Mouse (Mus musculus) heart, postnatal 25 days (tissue): ENCODE data around the gene Cdh13. TPM values are rescaled to one million over a fixed set of nuclear protein-coding genes. Genes with fewer than 3 reads are reported as not detected.

ENCODE experiments used
- DNase-seq: peaks from one replicate; pipeline ENCODE4 v3.0.0; 2022; ENCODE audit warnings: low spot score
- intact Hi-C: fragments of 180-260 bp; cut with DNase I; formaldehyde crosslinking; loops from one replicate; pipeline ENCODE4 v1.15.1; 2025
- total RNA-seq, 2 experiments: library from RNA; stranded (reverse); gene quantifications; 2 replicates each; pipeline ENCODE4 v1.2.3; 2021

Cdh13 gene
- total RNA-seq, 2 experiments from 2014 or later: 147 to 186 TPM

DNA sequence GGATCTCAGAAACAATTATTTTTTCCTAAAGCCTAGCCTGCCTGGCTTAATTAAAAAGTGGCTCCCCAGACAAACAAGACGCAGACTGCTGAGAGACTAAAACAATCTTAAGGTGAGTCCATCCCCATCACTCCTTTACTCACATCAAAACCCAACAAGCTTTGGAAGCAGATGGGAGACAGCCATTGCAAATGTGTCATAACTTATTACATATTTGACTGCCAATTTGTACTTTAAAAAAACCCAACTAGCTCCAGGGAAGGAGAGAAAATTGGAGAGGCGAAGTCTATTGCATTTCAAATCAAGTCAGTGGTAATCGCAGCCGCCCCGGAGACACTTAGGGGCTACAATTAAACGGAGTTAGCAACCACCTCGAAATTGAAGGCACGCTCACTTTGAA is 801.5 kb downstream of the Cdh13 start:
- intact Hi-C loops: no loop called here
- DNase-seq: no peak

DNA sequence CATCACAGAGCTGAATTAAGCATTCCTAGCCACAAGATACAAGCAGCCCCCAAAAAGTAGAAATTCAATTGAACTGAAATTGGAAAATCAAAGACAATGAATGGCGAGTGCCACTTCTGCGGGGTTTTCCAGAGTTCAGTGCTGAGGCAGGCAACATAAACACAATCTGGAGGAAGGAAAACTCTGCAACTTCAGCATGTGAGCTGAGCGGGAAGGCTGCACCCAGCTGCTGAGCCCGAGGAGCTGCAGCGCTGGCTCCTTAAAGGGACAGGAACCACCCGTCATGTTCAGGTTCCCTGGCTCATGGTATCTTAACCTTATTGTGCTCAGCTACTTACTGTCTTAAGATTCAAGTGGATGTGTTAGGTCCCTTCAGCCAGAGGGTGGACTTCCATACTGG is 814.7 kb downstream of the Cdh13 start:
- intact Hi-C loops: no loop called here
- no peak for DNase-seq

DNA sequence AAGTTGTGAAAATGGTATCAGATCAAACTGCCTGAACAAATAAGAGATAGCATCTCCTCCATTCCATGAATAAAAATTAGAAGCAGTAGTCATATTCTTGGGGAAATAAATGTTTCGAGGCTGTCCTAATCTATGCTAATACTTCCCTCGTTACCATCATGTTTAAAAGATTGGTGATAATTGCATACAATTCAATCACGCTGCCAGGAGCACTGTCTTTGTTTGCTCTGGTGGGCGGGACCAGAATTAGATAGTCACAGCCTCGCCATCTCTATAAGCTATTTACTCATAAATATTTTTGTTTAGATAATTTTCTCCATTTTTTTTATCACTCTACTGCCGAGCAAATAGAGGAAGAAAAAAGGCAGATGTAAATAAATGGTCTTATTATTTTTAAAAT is 819.3 kb downstream of the Cdh13 start:
- intact Hi-C loops: no loop called here
- DNase-seq: no peak

DNA sequence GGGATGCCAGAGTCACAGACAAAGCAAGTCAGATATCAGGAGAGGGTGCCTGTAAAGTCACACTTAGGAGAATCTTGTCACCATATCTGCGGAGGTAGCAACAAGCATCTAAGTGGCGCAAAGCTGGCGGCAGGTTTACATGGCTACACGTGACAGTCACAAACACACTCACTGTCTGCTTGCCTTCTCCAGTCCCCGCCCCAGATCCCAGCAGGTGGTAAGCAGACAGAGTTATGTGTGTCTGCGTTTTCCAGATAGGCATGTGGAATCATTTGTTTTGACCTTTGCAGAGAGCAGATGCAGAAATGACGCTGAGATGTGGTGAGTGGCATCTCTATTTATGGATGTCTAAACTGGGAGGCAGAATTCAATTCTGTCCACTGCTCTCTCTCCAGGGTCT is 826.1 kb downstream of the Cdh13 start:
- no peak for DNase-seq

DNA sequence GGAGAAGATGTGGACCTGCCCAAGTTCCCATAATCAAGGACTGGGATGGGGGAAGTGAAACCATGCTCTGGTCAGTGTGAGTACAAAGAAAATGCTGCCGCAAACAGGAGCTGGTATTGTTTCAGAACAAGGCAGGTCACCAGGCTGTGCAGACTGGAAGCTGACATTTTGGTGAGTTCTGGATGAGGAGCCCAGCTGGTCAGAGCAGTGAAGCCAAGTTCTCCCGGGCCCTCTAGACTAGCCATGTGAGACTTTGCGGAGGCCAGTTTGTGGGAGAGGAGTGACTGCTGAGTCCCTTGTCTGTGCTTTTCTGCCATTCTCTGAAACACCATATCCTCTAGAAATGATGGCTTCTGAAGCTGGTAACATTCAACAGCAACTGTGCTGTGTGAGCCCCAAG is 829.3 kb downstream of the Cdh13 start:
- DNase-seq: no peak
- intact Hi-C loops: no loop called here

More for the DNA sequence above, 826.1 kb downstream of the Cdh13 start:
- intact Hi-C loops: no loop called here

DNA sequence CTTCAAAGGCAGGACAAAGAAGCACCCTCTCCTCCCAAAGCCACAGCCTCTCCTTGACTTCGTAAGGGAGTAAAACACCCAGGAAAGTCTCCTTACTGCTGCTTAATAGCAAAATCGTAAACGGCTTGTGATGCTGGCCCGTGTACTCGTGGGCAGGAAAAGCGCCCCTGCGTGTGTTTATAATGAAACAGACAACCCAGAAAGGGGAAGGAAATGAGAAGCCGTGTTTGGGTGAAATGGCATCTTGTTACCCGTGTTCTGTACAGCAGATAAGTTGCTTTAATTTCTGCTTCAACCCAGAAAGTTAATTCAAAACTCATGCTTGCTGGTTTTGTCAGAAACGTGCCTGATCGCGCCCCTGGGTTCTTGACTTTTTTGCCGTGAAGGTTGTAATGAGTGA is 837.7 kb downstream of the Cdh13 start:
- no peak for DNase-seq

DNA sequence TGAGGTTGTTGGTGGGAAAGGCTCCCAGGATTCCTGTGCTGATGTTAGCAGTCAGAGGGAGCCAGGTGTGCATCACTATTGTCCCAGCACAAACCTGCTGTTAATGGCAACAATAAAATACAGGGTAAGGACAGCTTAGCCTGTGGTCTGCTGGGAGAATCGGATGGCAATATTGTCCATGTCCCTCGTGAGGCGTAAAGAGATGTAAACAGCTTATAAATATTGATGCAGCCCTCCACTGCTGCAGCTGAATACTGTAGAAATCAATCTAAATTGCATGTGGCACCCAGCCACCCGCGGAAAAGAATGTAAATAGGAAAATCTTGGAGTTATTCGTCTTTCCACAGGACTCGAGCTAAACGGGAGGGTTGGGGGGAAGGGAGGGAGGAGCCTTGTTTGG is 844.3 kb downstream of the Cdh13 start:
- intact Hi-C loops: no loop called here
- no peak for DNase-seq

More for the DNA sequence above, 837.7 kb downstream of the Cdh13 start:
- intact Hi-C loops: no loop called here

DNA sequence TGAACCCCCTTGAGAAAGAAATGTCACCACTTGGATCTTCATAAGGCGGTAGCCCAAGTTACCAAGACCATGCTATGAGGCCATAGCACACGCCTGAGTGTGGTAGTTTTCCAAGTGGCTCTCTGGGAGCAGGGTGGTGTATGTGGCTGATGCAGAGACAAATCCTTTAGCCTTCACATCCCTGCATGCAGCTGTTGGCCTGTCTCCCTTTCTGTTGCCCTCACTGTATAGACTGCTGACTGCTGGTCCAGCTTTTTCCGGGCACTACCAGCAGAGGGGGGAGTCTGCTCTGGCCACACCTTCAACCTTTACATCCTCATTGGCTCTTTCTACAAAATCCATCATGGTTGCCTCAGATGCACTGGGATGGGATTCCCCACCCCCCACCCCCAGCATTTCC is 844.7 kb downstream of the Cdh13 start:
- intact Hi-C loops: no loop called here
- no peak for DNase-seq

DNA sequence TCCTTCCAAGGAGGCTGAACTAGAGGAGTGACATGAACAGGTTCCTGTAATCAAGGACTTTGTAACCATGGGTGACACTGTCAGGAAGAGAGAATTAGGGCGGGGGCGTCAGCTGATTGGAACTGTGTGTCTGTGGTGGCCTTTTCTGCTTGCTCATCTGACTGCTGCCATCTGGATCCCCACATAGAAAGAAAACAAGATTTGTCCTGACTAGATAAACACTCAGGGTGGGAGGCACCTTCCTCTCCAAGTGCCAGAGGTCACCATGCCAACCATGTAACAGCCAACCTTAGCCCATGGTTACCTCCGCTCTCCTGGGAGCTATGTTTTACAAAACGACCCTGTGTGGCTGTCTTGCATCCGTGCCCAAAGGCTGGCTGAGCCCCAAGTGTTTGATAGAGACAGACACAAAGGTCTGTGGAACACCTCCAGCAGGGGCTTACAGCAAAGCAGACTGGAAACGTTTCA is 873.0 kb downstream of the Cdh13 start:
- intact Hi-C loops: no loop called here
- no peak for DNase-seq

DNA sequence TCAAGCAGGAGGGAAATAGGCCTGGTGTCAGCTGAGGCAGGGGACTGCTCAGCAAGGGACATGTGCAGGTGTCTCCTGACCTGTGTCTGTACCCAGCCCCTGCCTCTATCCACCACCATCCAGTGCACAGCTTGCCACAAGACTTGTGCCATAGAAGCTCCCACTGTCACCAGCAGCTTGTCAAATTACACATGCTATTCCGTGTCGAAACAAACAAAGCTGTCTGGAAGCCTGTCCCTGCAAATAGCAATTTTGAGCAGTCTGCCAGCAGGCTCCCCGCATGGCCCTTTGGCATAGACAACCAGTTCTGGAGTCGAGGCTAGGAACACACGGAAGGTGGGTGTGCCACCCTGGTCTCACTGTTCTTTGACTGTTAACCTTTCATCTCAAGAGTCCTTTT is 875.1 kb downstream of the Cdh13 start:
- no peak for DNase-seq
- intact Hi-C loops: no loop called here

DNA sequence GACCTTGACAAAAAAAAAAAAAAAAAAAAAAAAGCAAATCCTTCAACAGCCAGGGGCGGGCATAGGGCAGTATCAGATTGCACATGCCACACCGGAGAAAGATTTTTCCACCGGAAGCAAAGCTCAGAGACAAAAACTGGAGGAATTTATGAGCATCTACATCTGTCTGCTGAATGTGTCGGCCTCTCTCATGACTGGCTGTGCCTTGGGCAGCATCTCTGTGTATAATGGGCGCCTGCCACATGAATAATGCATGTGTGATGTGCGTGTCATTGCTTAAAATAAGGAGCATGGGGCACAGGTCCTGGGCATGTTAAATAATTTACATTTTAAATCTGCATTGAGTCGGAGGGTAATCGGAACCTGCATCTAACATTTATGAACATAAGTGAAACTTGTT is 876.3 kb downstream of the Cdh13 start:
- DNase-seq: no peak
- intact Hi-C loops: no loop called here

DNA sequence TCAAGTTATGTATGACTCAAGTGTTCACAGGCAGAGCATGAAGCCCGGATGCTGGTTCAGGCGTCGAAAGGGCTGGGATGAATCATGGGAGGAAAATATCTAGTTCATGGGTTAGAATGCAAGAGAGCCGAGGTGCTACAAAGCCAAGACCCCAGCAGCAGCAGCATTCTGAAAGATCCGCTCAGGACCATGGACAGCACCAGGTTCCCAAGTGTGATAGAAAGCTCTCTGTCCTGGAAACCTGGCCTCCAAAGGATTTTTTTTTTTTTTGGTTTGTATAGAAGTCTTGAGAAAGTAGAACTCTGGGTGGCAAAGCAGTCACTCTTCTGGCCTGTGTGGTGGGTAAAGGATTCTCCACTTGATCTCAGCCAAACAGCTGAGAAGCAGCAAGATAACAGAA is 880.5 kb downstream of the Cdh13 start:
- DNase-seq: no peak
- intact Hi-C loops: no loop called here

DNA sequence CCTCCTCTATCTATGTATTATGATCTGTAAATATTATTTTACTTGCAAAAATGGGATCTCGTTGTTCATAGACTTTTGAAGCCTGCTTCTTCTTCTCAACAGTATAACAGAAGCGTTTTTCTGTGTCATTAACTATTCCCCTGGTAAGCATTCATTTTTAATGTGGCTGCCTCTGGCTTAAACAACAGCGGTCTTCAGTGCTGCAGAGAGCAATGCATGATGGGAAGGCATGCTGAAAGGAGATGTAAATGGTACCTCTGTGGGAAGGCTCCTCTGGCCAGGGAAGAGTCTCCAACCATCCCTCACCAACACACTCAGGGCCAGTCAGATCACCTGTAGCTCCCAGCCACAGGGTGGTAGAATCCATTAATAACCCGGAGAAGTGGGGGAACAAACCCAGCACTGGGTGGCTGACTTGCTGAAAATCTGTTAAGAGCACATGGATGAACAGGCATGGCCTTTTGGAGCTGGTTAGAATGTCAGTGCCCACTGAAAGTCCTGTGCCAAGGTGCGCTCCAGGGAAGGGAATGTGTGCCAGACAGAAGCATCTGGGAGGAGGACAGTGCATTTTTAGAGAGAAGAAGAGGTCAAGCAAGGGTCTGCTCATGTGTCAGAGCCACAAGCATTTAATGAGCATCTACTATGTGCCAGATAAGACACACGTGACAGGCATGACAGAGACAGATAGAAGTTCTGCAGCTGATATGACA is 893.8 kb downstream of the Cdh13 start:
- intact Hi-C loops: no loop called here

DNA sequence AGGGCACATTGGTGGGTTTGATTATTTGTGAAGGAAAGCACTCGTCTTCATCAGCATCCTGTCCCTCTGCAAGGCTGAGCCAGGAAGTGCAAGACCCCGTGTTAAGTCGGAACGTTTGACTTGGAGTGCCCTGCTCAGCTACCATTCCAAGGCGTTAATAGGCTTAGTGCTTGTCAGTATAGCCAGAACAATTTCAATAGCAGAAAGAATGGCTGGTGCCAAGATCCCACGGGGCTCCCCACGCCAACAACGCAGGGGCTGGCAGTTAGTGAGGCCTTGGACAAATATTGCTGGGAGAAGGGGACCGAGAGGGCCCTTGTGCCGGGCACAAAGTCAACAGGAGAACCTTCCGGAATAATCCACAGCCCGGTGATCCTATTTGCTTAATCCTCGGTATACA is 897.1 kb downstream of the Cdh13 start:
- DNase-seq: no peak
- intact Hi-C loops: no loop called here

More for the DNA sequence above, 893.8 kb downstream of the Cdh13 start:
- DNase-seq: no peak

DNA sequence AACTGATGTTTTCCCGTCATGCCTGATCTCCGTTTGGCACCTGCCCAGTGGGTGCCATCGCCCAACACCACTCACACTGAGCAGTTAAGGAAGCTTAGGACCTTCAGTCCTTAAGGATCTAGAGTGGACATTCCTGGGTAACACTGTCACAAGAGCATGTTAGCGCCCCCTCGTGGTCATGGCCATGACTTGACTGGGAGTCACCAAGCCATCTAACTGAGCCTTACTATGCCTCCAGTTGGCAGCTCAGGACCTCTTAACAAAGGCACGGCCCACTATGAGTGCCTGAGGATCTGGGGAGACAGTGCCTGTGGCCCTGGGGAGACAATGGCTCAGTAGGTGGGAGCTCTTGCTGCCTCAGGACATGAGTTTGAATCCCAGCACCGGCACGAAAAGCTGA is 912.2 kb downstream of the Cdh13 start:
- DNase-seq: no peak
- intact Hi-C loops: no loop called here

DNA sequence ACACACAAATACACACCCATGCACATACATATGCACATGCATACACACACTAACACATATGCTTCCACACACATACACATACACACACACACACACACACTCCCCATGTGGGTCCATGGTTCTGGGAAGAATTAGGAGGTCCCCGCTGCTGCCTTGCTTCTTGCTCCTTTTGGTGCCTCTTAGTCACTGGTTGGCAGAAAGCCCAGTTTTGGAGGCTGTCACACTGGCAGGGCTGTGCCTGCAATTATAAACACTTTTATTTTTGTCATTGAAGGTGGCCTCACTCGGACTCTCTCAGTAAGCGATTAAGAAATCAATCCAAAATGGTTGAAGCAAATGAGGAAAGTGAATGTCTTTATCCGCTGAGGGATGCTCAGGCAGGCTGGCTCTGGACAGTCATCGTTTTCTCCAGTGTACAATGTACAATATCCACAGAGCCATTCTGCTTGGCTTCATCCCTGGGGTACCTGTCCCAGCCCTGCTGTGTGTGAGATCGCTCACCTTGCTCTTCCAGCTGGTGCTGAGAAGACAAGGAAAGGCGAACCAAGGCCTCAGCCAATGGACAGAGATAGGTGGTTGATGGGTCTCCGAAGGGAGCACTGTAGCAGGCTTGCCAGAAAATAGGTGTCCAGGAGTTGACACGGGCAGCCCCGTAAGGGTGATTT is 913.1 kb downstream of the Cdh13 start:
- intact Hi-C loops: no loop called here
- peak; percentile 3 for DNase-seq

DNA sequence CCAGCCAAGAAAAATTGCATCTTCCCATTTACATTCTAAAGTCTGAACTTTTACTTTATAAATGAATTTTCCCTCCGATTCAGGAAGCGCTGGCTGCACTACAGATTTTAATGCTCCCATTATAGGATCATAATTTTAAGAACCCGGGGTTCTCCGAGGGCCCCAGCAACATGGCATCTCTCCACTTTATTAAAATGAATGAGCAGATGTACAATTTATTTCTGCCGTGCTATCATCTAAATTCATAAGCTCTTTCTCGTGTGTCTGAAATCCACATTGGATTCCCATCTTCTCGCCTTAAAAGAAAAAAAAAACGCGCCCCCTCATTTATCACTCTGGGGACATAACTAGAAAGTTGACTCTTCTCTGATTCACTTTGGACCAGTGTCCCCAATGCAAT is 925.0 kb downstream of the Cdh13 start:
- no peak for DNase-seq
- intact Hi-C loops: no loop called here

DNA sequence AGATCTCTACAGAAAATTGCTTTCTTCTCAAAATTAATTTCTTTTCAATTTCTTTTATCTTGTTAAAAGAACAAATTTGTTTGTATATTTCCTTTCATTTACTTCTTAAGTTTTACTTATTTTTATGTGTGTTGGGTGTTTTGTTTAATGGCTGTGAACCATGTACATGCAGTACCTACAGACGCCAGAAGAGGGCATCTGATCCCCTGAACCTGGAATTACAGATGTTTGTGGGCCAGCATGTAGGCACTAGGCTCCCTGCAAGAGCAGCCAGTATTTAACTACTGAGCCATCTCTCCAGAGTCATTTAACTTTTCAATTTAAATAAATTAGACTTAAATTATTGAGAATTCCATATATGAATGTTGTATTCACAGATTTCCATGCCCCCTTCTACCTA is 941.0 kb downstream of the Cdh13 start:
- intact Hi-C loops: loop anchor here (1.0 to 2.0 kb wide), 2 partner anchors 74 to 160 kb away; no protein-coding TSS in a partner anchor

DNA sequence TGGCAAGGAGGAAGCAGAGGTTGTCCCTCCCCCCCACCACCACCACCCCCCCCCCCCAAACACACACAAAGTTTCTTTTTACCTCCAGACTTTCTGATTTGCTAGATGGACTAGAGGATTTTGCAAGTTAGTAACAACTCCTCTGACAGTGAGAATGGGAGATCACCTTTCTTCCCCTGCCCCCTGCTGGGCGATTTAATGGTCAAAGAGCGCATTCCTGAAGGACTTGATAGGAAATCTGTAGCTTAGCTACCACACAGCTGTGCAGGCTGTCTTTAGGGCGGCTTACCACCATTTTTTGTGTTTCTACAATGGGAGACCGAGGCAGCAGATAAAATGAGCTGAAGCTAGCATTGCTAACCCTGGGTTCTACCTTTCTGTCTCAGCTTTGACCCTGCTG is 961.6 kb downstream of the Cdh13 start:
- intact Hi-C loops: no loop called here

More for the DNA sequence above, 941.0 kb downstream of the Cdh13 start:
- no peak for DNase-seq

DNA sequence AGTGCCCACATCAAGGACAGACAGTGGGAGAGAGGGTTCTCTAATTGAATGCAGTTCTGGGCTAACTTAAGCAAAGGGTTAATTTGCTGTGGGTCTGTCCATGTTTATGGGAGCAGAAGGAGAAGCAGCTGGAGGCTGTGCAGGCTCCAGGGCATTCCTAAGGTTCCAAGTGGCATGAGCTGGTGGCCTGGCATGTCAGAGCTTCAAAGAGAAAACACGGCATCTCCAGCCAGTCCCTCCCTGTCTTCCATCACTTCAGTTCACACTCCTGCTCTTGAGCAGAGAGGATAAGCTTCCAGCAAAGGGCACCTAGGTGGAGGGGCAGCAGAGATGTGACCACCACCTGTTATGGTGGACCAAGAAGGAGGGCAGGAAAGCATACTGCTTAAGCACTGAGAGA is 962.1 kb downstream of the Cdh13 start:
- no peak for DNase-seq
- intact Hi-C loops: no loop called here

More for the DNA sequence above, 961.6 kb downstream of the Cdh13 start:
- DNase-seq: no peak

DNA sequence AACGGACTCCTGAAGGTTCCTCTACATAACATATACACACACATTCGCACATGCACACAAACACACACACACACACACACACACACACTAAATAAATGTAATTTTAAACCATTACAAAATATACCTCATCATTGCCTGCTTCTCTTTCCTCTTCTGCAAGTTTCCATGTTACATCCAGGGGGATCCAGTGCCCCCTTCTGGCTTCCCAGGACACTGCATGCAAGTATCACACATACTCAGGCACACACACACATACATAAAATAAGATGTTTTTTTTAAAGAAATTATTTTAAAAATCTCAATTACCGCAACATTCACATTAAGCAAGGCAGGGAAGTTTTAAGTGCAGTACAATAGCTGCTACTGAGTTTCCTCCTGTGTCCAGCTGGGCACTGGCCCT is 970.8 kb downstream of the Cdh13 start:
- intact Hi-C loops: no loop called here
- no peak for DNase-seq

DNA sequence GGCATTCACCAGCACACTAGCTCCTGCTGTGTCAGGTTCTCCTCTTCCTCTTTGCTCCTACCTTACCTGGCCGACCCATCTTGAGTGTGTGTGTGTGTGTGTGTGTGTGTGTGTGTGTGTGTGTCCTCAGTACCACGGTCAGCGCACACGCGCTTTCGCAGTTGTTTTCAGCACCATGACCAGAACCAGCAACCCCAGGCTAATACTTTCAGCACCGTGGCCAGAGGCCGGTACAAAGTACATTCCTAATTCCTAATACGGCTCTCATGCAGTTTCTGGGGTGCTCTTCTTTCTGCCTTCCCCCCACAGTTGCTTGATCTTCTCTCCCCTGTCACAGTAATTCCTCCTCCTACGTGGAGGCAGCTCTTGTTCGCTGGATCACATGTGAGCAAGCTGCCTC is 975.1 kb downstream of the Cdh13 start:
- intact Hi-C loops: no loop called here
- no peak for DNase-seq
